In the genomic region with DNA sequence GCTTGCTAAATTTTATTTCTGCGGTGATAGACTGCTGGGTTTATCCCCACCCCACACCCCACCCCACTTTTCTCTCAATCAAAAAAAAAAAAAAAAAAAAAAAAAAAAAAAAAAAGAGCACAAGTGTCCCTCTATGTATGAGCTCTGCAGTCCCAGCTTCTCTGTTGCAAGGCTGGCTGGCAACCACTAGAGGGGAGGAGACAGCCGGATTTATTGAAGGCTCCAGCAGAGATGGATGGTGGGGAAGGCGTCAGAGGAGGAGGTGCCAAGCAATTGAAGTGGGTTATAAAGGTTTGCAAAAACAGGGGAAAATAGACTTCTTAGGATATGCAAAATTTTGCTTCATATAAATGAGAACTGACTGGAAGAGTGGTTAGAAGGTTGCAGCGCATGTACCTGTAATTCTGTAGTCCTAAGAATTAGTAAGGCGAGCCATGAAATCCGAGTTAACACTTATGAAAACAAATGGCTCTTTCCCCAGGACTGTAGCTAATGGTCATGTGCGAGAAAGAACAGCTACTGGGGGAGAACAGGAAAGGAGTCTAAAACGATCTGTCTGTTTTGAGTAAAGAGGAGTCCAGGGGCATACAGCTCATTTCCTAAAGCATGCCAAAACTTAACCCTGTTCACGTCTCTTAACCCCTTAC, we compare ENCODE assay signal across 7 mouse cellular contexts.
DNase-seq lines count a peak whose midpoint lies in the region; ATAC-seq lines count a peak whose summit lies in the region.

No protein-coding gene starts in this region.

- no peaks in the 10 kb centered on the region for H3K36me3 ChIP-seq in neural tube, embryonic 14.5 days (ENCODE audit: control insufficient read depth, insufficient read depth, low read length)

- H3K27ac ChIP-seq in neural tube, embryonic 14.5 days (ENCODE audit: low read depth, low read length) = peak overlapping the region; percentile 2; the same call in 1 of the 2 replicates

- intact Hi-C loops in left cerebral cortex, postnatal 4 days (cut with DNase I) = loop anchor here (5.0 to 10.0 kb wide), 4 partner anchors 82 to 882 kb away; no protein-coding TSS in a partner anchor

- H3K4me2 ChIP-seq in neural tube, embryonic 14.5 days (ENCODE audit: low read depth, low read length) = peak overlapping the region; percentile 36

- H3K27me3 ChIP-seq in neural tube, embryonic 14.5 days (ENCODE audit: control insufficient read depth, insufficient read depth, low read length) = no peaks in the 10 kb centered on the region

- H3K4me3 ChIP-seq in neural tube, embryonic 14.5 days (ENCODE audit: low read depth, low read length) = peak overlapping the region; percentile 11; the same call in 1 of the 2 replicates

- H3K9me3 ChIP-seq in neural tube, embryonic 14.5 days (ENCODE audit: control insufficient read depth, low read length) = no peaks in the 10 kb centered on the region

- peak; percentile 94 for ATAC-seq in neural tube, embryonic 14.5 days (ENCODE audit: low read depth)
- no peak for ATAC-seq in megakaryocyte, adult 5-6 weeks (ENCODE audit: poor library complexity, severe bottlenecking)

- 2% methylated on average over 9 of the region's 9 CpGs for WGBS in neural tube, embryonic 14.5 days

- no peak overlapping the region for H3K9ac ChIP-seq in neural tube, embryonic 14.5 days (replicated peaks; ENCODE audit: low read depth, low read length)

- peak; percentile 62 for DNase-seq in adrenal gland, postnatal 10 days
- DNase-seq in cerebellum, postnatal 14 days = peak; percentile 72 to 75
- DNase-seq in frontal cortex, postnatal 10 days (ENCODE audit: low spot score in 2 of 2) = peak; percentile 76 to 84
- peak; percentile 50 to 52 for DNase-seq in kidney, adult 8-10 months
- peak; percentile 68 for DNase-seq in left cerebral cortex, postnatal 4 days

- H3K4me1 ChIP-seq in neural tube, embryonic 14.5 days (ENCODE audit: control insufficient read depth, insufficient read depth, low read length) = peaks cover 7% of the 10 kb centered on the region; the same call in 1 of the 2 replicates
